Mouse (Mus musculus) CH12.LX (cell line): Measurements from ENCODE around the gene Hist2h2aa2. TPM values are rescaled to one million over a fixed set of nuclear protein-coding genes. Genes with fewer than 3 reads are reported as not detected.
A peak's percentile ranks its signal among the peaks of the same experiment; 100 is the strongest.

ENCODE experiments used
- DNase-seq: peaks from one replicate; pipeline ENCODE4 v3.0.0-alpha.2; 2013; ENCODE audit errors: extremely low read depth
- H3K27ac ChIP-seq: 2 replicates; pipeline ENCODE4 v1.5.1; 2012; ENCODE audit warnings: low read depth, mild to moderate bottlenecking, control low read depth, moderate library complexity; ENCODE audit not compliant: insufficient read depth
- H3K27me3 ChIP-seq: replicated peaks from 2 replicates; pipeline ENCODE3; 2012; ENCODE audit warnings: inconsistent platforms
- H3K36me3 ChIP-seq, 2 experiments: replicated peaks in 1 of 2; 2 replicates each; pipeline versions ENCODE3 to v1.6.1; 2012; ENCODE audit warnings: inconsistent platforms in 1 of 2, low read length in 1 of 2, mild to moderate bottlenecking in 1 of 2, mixed read lengths in 1 of 2, moderate library complexity in 1 of 2; ENCODE audit not compliant: control insufficient read depth in 1 of 2, insufficient read depth in 1 of 2
- H3K4me1 ChIP-seq, 2 experiments: 2 replicates each; pipeline ENCODE4 v1.6.1; 2012; ENCODE audit warnings: inconsistent platforms in 1 of 2, moderate library complexity in 1 of 2; ENCODE audit not compliant: insufficient read depth in 2 of 2, control insufficient read depth in 1 of 2
- H3K4me2 ChIP-seq: 2 replicates; pipeline ENCODE4 v1.6.1; 2012; ENCODE audit warnings: low read depth, mild to moderate bottlenecking, control low read depth; ENCODE audit not compliant: poor library complexity, insufficient read depth, severe bottlenecking
- H3K4me3 ChIP-seq, 3 experiments: fragments of 150-350 bp in 1 of 3; sonication (generic) in 1 of 3; replicated peaks in 1 of 3; 2 replicates each; pipeline versions ENCODE3 to v1.5.1; 2011 to 2012; ENCODE audit warnings: low read depth in 2 of 3, low read length in 2 of 3, mild to moderate bottlenecking in 2 of 3, moderate library complexity in 2 of 3, control low read depth in 1 of 3, improper control_type of control experiment in 1 of 3, inconsistent platforms in 1 of 3, mixed read lengths in 1 of 3; ENCODE audit not compliant: poor library complexity in 1 of 3
- H3K79me2 ChIP-seq: replicated peaks from 2 replicates; pipeline ENCODE4 v1.6.1; 2012; ENCODE audit warnings: mild to moderate bottlenecking, moderate library complexity; ENCODE audit not compliant: control insufficient read depth, poor library complexity, insufficient read depth, severe bottlenecking; ENCODE audit errors: extremely low read depth
- H3K9ac ChIP-seq: 2 replicates; pipeline ENCODE4 v1.6.1; 2012; ENCODE audit warnings: low read depth, mild to moderate bottlenecking, control low read depth, moderate library complexity; ENCODE audit not compliant: insufficient read depth
- H3K9me3 ChIP-seq: replicated peaks from 2 replicates; pipeline ENCODE3; 2012; ENCODE audit warnings: low read length, inconsistent platforms, mixed read lengths
- BHLHE40 ChIP-seq: IDR thresholded peaks from 2 replicates; pipeline ENCODE4 v1.6.1; 2011; ENCODE audit warnings: mild to moderate bottlenecking, low read depth, low read length, improper control_type of control experiment
- CHD1 ChIP-seq: IDR thresholded peaks from 2 replicates; pipeline ENCODE4 v1.6.1; 2012; ENCODE audit warnings: low read depth, low read length, improper control_type of control experiment, inconsistent platforms
- E2F4 ChIP-seq: IDR thresholded peaks from 2 replicates; pipeline ENCODE4 v1.6.1; 2011; ENCODE audit warnings: low read depth, low read length, improper control_type of control experiment; ENCODE audit not compliant: insufficient replicate concordance
- EP300 ChIP-seq: IDR thresholded peaks from 2 replicates; pipeline ENCODE4 v1.6.1; 2011; ENCODE audit warnings: low read length, improper control_type of control experiment
- ETS1 ChIP-seq: conservative IDR thresholded peaks from 2 replicates; pipeline ENCODE4 v1.6.1; 2012; ENCODE audit warnings: low read depth, mild to moderate bottlenecking, inconsistent platforms, low read length, improper control_type of control experiment, moderate library complexity
- GABPA ChIP-seq: IDR thresholded peaks from 2 replicates; pipeline ENCODE4 v1.6.1; 2012; ENCODE audit warnings: low read depth, low read length, improper control_type of control experiment, inconsistent platforms; ENCODE audit not compliant: insufficient replicate concordance
- HCFC1 ChIP-seq: IDR thresholded peaks from 2 replicates; pipeline ENCODE4 v1.6.1; 2012; ENCODE audit warnings: low read depth, mild to moderate bottlenecking, inconsistent platforms, low read length, improper control_type of control experiment
- IRF4 ChIP-seq: IDR thresholded peaks from 2 replicates; pipeline ENCODE4 v1.6.1; 2014; ENCODE audit warnings: low read depth, mild to moderate bottlenecking, inconsistent platforms, low read length, improper control_type of control experiment
- JUN ChIP-seq: IDR thresholded peaks from 2 replicates; pipeline ENCODE4 v1.6.1; 2011; ENCODE audit warnings: low read depth, mild to moderate bottlenecking, low read length, improper control_type of control experiment, moderate library complexity; ENCODE audit not compliant: insufficient read depth
- JUND ChIP-seq: conservative IDR thresholded peaks from 2 replicates; pipeline ENCODE4 v1.6.1; 2011; ENCODE audit warnings: low read depth, low read length, improper control_type of control experiment
- MAX ChIP-seq: IDR thresholded peaks from 2 replicates; pipeline ENCODE4 v1.6.1; 2011; ENCODE audit warnings: low read length, improper control_type of control experiment
- MAZ ChIP-seq: IDR thresholded peaks from 2 replicates; pipeline ENCODE4 v1.6.1; 2012; ENCODE audit warnings: low read depth, mild to moderate bottlenecking, inconsistent platforms, low read length, improper control_type of control experiment, moderate library complexity
- MEF2A ChIP-seq: IDR thresholded peaks from 2 replicates; pipeline ENCODE4 v1.6.1; 2014; ENCODE audit warnings: low read depth, mild to moderate bottlenecking, inconsistent platforms, low read length, improper control_type of control experiment, borderline replicate concordance
- MXI1 ChIP-seq: IDR thresholded peaks from 2 replicates; pipeline ENCODE4 v1.6.1; 2011; ENCODE audit warnings: mild to moderate bottlenecking, low read depth, low read length, improper control_type of control experiment
- NRF1 ChIP-seq: IDR thresholded peaks from 2 replicates; pipeline ENCODE4 v1.6.1; 2014; ENCODE audit warnings: low read depth, mild to moderate bottlenecking, inconsistent platforms, low read length, improper control_type of control experiment, moderate library complexity
- PAX5 ChIP-seq: IDR thresholded peaks from 2 replicates; pipeline ENCODE4 v1.6.1; 2012; ENCODE audit warnings: low read length, inconsistent platforms, mixed read lengths
- POLR2A ChIP-seq: IDR thresholded peaks from 2 replicates; pipeline ENCODE4 v1.6.1; 2011; ENCODE audit warnings: low read depth, mild to moderate bottlenecking, improper control_type of control experiment, low read length
- POLR2AphosphoS2 ChIP-seq: IDR thresholded peaks from 2 replicates; pipeline ENCODE4 v1.6.1; 2011; ENCODE audit warnings: low read depth, low read length, improper control_type of control experiment
- RAD21 ChIP-seq: IDR thresholded peaks from 2 replicates; pipeline ENCODE4 v1.6.1; 2011; ENCODE audit warnings: low read depth, mild to moderate bottlenecking, low read length, improper control_type of control experiment, moderate library complexity
- RCOR1 ChIP-seq: conservative IDR thresholded peaks from 2 replicates; pipeline ENCODE4 v1.6.1; 2012; ENCODE audit warnings: low read depth, mild to moderate bottlenecking, inconsistent platforms, low read length, improper control_type of control experiment
- SIN3A ChIP-seq: IDR thresholded peaks from 2 replicates; pipeline ENCODE4 v1.6.1; 2012; ENCODE audit warnings: low read length, improper control_type of control experiment, inconsistent platforms
- SMC3 ChIP-seq: IDR thresholded peaks from 2 replicates; pipeline ENCODE4 v1.6.1; 2011; ENCODE audit warnings: low read depth, low read length, improper control_type of control experiment
- TBP ChIP-seq: conservative IDR thresholded peaks from 2 replicates; pipeline ENCODE4 v1.6.1; 2011; ENCODE audit warnings: low read depth, low read length, improper control_type of control experiment
- USF2 ChIP-seq: conservative IDR thresholded peaks from 2 replicates; pipeline ENCODE4 v1.6.1; 2011; ENCODE audit warnings: low read depth, low read length, improper control_type of control experiment
- ZC3H11A ChIP-seq: IDR thresholded peaks from 2 replicates; pipeline ENCODE4 v1.6.1; 2012; ENCODE audit warnings: low read depth, mild to moderate bottlenecking, inconsistent platforms, low read length, improper control_type of control experiment
- ZKSCAN1 ChIP-seq: IDR thresholded peaks from 2 replicates; pipeline ENCODE4 v1.6.1; 2012; ENCODE audit warnings: low read depth, inconsistent platforms, low read length, improper control_type of control experiment, borderline replicate concordance
- ZMIZ1 ChIP-seq: IDR thresholded peaks from 2 replicates; pipeline ENCODE4 v1.6.1; 2012; ENCODE audit warnings: low read depth, mild to moderate bottlenecking, inconsistent platforms, low read length, improper control_type of control experiment
- ZNF384 ChIP-seq: IDR thresholded peaks from 2 replicates; pipeline ENCODE4 v1.6.1; 2012; ENCODE audit warnings: low read depth, low read length, improper control_type of control experiment, inconsistent platforms
- dilution Hi-C: fragments of 300-500 bp; cut with MboI; formaldehyde crosslinking; loops from 2 replicates; pipeline ENCODE4 v1.14.3; 2020; ENCODE audit warnings: low sequenced_read_pairs; ENCODE audit not compliant: extremely low pct_unique_long_range_greater_than_20kb, extremely low pct_ligation_motif_present
- in situ Hi-C: fragments of 300-500 bp; cut with MboI; formaldehyde crosslinking; loops from 3 replicates; pipeline ENCODE4 v1.14.3; 2019; ENCODE audit warnings: low sequenced_read_pairs, low pct_ligation_motif_present, low pct_unique_long_range_greater_than_20kb, mixed read lengths
- polyA plus RNA-seq: library from polyadenylated mRNA; unstranded; fragments of >175 nt; gene quantifications from 2 replicates; pipeline ENCODE4 v1.2.1, GENCODE M21; 2012; ENCODE audit warnings: low read depth; ENCODE audit not compliant: insufficient read length
- total RNA-seq, 2 experiments: library from RNA; depleted of rRNA; stranded (reverse); fragments of 300-350 nt in 1 of 2; fragments of >200 nt in 1 of 2; gene quantifications; 2 replicates each; pipeline ENCODE4 v1.2.3; 2012 to 2014

The Hist2h2aa2 gene
- total and polyA plus RNA-seq, 3 experiments, result 2.7 to 5,136 TPM; not detected in 1

GRCm38 (mm10) chr3:96273591-96274465 is 33.8 kb upstream of the Hist2h2aa2 start:
- H3K36me3 ChIP-seq, result no peaks in the 10 kb centered on the region
- H3K27me3 ChIP-seq, result no peaks in the 10 kb centered on the region
- no peak overlapping the region for H3K4me2 ChIP-seq
- no peaks in the 10 kb centered on the region for H3K9me3 ChIP-seq
- in situ Hi-C loops, result no loop called here
- H3K79me2 ChIP-seq, result no peaks in the 10 kb centered on the region
- dilution Hi-C loops, result no loop called here
- H3K9ac ChIP-seq, result no peak overlapping the region
- no peak overlapping the region for H3K27ac ChIP-seq
- DNase-seq, result no peak
- no peak for TF ChIP-seq ZC3H11A
- peaks cover 0 to 15% of the 10 kb centered on the region in 2 experiments; a peak in 2 of 4 replicates for H3K4me1 ChIP-seq
- no peak overlapping the region for H3K4me3 ChIP-seq

GRCm38 (mm10) chr3:96269511-96270474 is 29.7 kb upstream of the Hist2h2aa2 start, which contains the start of gene Hist2h2bb:
TSS of gene Hist2h2bb (plus strand) at chr3:96269752.
- peak within 1 kb of the TSS; percentile 98 for H3K9ac ChIP-seq
- dilution Hi-C loops (no loop called here), in situ Hi-C loops (no loop called here)
- no peaks in the 10 kb centered on the region for H3K27me3 ChIP-seq
- H3K27ac ChIP-seq, result peak within 1 kb of the TSS; percentile 98
- peaks cover 0 to 35% of the 10 kb centered on the region in 2 experiments; a peak in 3 of 4 replicates for H3K4me1 ChIP-seq
- DNase-seq, result peak; percentile 98
- no peaks in the 10 kb centered on the region for H3K36me3 ChIP-seq
- 0 out of 2 replicates have a peak, but pooled peaks cover 6% of the 10 kb centered on the region for H3K79me2 ChIP-seq
- no peaks in the 10 kb centered on the region for H3K9me3 ChIP-seq
- peak within 1 kb of the TSS; percentile 64 for H3K4me2 ChIP-seq
- peak within 1 kb of the TSS; percentile 49 to 69 (median 65) for H3K4me3 ChIP-seq
- peak; percentile 67 for TF ChIP-seq IRF4
- TF ChIP-seq MAZ, result no peak
- no peak; the same call in 1 of the 2 replicates for TF ChIP-seq MAX
- TF ChIP-seq USF2, result peak; percentile 59
- peak; percentile 46; the same call in 1 of the 2 replicates for TF ChIP-seq BHLHE40
- TF ChIP-seq GABPA, result no peak
- TF ChIP-seq PAX5, result no peak
- TF ChIP-seq NRF1, result peak; percentile 81
- TF ChIP-seq POLR2A, result peak; percentile 97
- TF ChIP-seq SIN3A, result peak; percentile 78; the same call in 1 of the 2 replicates
- TF ChIP-seq ZKSCAN1, result no peak
- TF ChIP-seq ETS1, result no peak; the same call in 1 of the 2 replicates
- TF ChIP-seq MXI1, result peak; percentile 67
- peak; percentile 92; the same call in 1 of the 2 replicates for TF ChIP-seq RCOR1
- TF ChIP-seq E2F4, result 0 out of 2 replicates have a peak, but pooled peaks have one; percentile 9
- peak; percentile 2; the same call in 1 of the 2 replicates for TF ChIP-seq SMC3
- TF ChIP-seq MEF2A, result peak; percentile 65; the same call in 1 of the 2 replicates
- no peak; the same call in 1 of the 2 replicates for TF ChIP-seq CHD1
- no peak for TF ChIP-seq ZNF384
- peak; percentile 99 for TF ChIP-seq TBP
- peak; percentile 98 for TF ChIP-seq POLR2AphosphoS2
- no peak for TF ChIP-seq JUN
- no peak for TF ChIP-seq EP300
- TF ChIP-seq JUND, result no peak
- peak; percentile 100 for TF ChIP-seq ZMIZ1
- peak; percentile 67 for TF ChIP-seq HCFC1
- TF ChIP-seq RAD21, result no peak
